Mouse (Mus musculus) thymus, adult 2 months (tissue): ENCODE data around the gene Bbs1. TPM values are rescaled to one million over a fixed set of nuclear protein-coding genes. Genes with fewer than 3 reads are reported as not detected.

Experiments
- DNase-seq: peaks from one replicate; pipeline ENCODE4 v3.0.0; 2021
- H3K27ac ChIP-seq: fragments of 200-500 bp; 2 replicates; pipeline ENCODE4 v1.5.1; 2012; ENCODE audit warnings: low read length, control low read depth; ENCODE audit not compliant: control insufficient read depth, insufficient read depth
- H3K27me3 ChIP-seq: fragments of 200-500 bp; 2 replicates; pipeline ENCODE4 v1.6.1; 2012; ENCODE audit warnings: mild to moderate bottlenecking, low read length, moderate library complexity, mixed read lengths; ENCODE audit not compliant: control insufficient read depth, insufficient read depth
- H3K36me3 ChIP-seq: fragments of 200-500 bp; 2 replicates; pipeline ENCODE4 v1.6.1; 2012; ENCODE audit warnings: mild to moderate bottlenecking, low read length, moderate library complexity; ENCODE audit not compliant: control insufficient read depth, insufficient read depth
- H3K4me1 ChIP-seq: fragments of 200-500 bp; replicated peaks from 2 replicates; pipeline ENCODE4 v1.6.1; 2012; ENCODE audit warnings: low read length; ENCODE audit not compliant: control insufficient read depth, insufficient read depth
- H3K4me3 ChIP-seq: fragments of 200-500 bp; 2 replicates; pipeline ENCODE4 v1.5.1; 2012; ENCODE audit warnings: mild to moderate bottlenecking, low read length, control low read depth, moderate library complexity; ENCODE audit not compliant: control insufficient read depth, insufficient read depth
- CTCF ChIP-seq: fragments of 200-500 bp; IDR thresholded peaks from 2 replicates; pipeline ENCODE4 v1.5.1; 2012; ENCODE audit warnings: mild to moderate bottlenecking, control low read depth, low read length, moderate library complexity, borderline replicate concordance; ENCODE audit not compliant: control insufficient read depth, poor library complexity, insufficient read depth; ENCODE audit errors: extremely low read depth
- POLR2A ChIP-seq: fragments of 200-500 bp; IDR thresholded peaks from 2 replicates; pipeline ENCODE4 v1.6.1; 2012; ENCODE audit warnings: mild to moderate bottlenecking, low read length, control low read depth, moderate library complexity; ENCODE audit not compliant: control insufficient read depth, poor library complexity, insufficient read depth; ENCODE audit errors: extremely low read depth
- WGBS: fragments of 180-500 bp; shearing (Covaris S2); methylation state at CpG from one replicate; pipeline ENCODE4 v1.1.7; 2018; 5-methylcytosine and 5-hydroxymethylcytosine counted together
- polyA plus RNA-seq: library from polyadenylated mRNA; depleted of rRNA; stranded (reverse); fragments of >200 nt; gene quantifications from 2 replicates; pipeline ENCODE4 v1.2.3, GENCODE M21; 2012

Bbs1 gene
- polyA plus RNA-seq, 1 experiment: 2.8 TPM

DNA sequence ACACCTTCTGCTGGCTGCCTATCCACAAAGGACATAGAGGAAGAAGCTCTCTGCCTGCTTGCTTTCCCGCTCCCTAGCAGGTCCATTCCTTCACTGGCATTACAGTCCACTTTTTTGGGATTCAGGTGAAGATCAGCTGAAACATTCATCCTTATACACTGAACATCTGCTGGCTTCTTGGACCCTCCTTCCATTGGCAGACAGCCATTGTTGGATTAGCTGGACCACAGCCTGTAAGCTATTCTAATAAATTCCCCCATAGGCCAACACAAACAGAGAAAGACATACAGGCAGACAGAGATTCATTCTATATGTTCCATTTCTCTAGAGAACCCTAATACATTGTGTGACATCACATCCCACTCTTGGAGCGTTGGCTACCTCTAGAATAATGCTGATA, 30.5 kb upstream of the Bbs1 start:
- Histone ChIP-seq H3K36me3 (no peaks in the 10 kb centered on the region), H3K4me1 (no peaks in the 10 kb centered on the region)

DNA sequence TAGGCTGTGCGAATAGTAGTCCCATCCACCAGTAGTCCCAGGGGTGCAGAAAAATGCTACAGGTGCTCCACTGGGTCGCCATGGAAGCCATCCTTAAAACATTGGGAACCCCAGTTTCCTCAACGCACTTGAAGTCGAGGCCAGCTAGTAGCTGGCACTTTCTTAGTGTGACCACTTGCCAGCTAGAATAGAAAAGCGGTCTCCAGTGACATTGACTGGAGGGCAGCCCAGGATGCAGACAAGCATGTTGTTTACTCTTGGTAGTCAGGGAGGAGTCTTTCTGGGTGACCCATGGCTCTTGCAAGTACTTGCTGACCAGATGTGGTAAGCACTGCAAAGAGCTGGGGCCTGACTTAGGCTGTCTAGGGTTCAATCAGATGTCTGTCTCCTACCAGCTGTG, 22.4 kb upstream of the Bbs1 start:
- DNase-seq: no peak
- Histone ChIP-seq H3K4me3 (no peak overlapping the region), H3K36me3 (peaks cover 6% of the 10 kb centered on the region; the same call in 1 of the 2 replicates)

More for the DNA sequence above, 30.5 kb upstream of the Bbs1 start:
- no peak for DNase-seq
- Histone ChIP-seq H3K27me3 (no peaks in the 10 kb centered on the region; the same call in 1 of the 2 replicates), H3K27ac (no peak overlapping the region), H3K4me3 (no peak overlapping the region)
- TF ChIP-seq CTCF (no peak), POLR2A (no peak)
- WGBS: 87% methylated on average over 2 of the region's 2 CpGs

DNA sequence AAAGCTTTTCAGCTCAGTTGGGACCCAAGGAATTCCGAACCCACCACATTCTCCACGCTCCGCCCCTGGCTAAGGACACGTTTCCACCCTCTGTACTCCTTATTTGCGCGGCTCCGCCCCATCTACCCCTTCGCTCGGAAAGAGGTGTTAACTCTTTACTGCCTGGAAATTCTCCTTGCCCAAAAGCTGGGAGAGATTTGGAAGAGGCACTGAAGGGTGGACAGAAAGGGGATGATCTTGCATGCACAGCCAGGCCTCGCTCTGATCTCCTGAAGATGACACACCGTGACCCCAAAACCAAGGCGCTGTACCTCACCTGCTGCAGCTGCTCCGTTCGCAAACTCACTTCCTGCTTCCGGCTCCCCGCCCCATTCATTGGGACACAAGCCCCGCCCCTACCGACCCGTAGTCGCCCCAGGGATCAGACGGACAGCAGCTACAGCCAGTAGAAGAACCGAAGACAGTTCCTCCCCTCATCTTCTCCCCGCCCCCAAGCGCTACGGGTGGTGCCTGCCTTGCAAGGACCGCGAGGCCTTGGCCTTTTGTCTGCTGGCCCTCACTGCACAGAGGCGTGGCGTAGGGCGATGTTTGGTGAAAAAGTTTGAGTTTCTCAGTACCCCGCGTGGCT, 21.6 kb upstream of the Bbs1 start, which contains the start of gene Dpp3:
Dpp3 (minus strand) TSS at position 384 of the 628 bp plus-strand sequence.
- H3K36me3 ChIP-seq: peaks cover 14% of the 10 kb centered on the region
- peaks cover 12% of the 10 kb centered on the region for H3K4me1 ChIP-seq
- peak; percentile 100 for DNase-seq
- peak; percentile 59; the same call in 1 of the 2 replicates for TF ChIP-seq CTCF
- TF ChIP-seq POLR2A: peak; percentile 85
- H3K27ac ChIP-seq: peak within 1 kb of the TSS; percentile 14; the same call in 1 of the 2 replicates
- peak within 1 kb of the TSS; percentile 80 for H3K4me3 ChIP-seq
- under 1% methylated on average over 32 of the region's 32 CpGs for WGBS
- H3K27me3 ChIP-seq: no peaks in the 10 kb centered on the region

More for the DNA sequence above, 22.4 kb upstream of the Bbs1 start:
- WGBS: 85% methylated on average over 5 of the region's 5 CpGs
- Histone ChIP-seq H3K27ac (no peak overlapping the region), H3K4me1 (peaks cover 12% of the 10 kb centered on the region), H3K27me3 (no peaks in the 10 kb centered on the region)
- TF ChIP-seq POLR2A (no peak), CTCF (no peak)

DNA sequence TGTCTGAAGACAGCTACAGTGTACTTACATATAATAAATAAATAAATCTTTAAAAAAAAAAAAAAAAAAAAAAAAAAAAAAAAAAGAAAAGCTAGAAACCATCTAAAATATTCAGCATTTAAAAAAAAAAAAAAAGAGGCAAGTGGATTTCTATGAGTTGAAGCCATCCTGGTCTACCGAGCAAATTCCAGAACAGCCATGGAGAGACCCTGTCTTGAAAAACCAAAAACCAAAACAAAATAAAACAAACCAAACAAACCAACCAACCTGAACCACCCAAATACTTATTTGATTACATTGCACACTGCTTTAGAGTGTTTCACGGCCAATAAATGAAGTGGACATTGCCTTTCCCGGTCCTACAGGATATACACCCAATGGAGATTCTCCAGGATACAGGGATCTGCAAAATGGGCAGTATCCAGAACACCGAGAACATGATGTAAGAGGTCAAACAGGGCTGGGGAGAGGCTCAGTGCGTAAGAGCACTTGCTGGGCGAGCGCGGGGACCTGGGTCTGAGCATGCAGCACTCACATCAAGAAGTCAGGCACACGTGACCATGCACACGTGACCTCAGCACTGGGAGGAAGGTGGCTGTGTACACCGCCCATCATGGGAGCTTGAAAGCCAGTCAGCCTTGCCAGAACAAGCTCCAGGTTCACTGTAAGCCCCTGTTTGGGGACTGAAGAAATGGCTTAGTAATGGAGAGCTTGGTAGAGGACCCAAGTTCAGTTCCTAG, 18.9 kb upstream of the Bbs1 start:
- Histone ChIP-seq H3K4me3 (no peak overlapping the region), H3K4me1 (peaks cover 12% of the 10 kb centered on the region), H3K36me3 (peaks cover 40% of the 10 kb centered on the region), H3K27ac (no peak overlapping the region), H3K27me3 (no peaks in the 10 kb centered on the region)
- WGBS: 98% methylated on average over 11 of the region's 11 CpGs
- no peak for DNase-seq
- no peak for TF ChIP-seq POLR2A

DNA sequence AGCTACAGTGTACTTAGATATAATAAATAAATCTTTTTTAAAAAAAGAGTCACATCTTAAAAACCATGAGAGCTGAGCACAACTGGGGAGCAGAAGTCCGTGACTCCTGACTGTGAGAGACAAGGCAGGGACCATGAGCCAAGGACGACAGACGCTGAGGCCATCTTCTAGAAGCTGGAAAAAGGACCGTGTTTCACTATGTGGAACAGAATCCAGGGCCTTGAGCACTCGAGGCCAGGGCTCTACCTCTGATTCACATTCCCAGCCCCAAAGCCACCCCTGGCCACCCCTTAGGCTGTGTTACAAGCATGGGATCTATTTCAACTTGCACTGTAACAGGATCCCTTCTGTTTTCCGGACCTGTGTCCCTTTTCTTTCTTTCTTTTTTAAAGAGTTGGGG, 13.2 kb upstream of the Bbs1 start:
- DNase-seq: no peak
- H3K27ac ChIP-seq: no peak overlapping the region
- peaks cover 86% of the 10 kb centered on the region for H3K36me3 ChIP-seq
- H3K4me1 ChIP-seq: no peaks in the 10 kb centered on the region
- TF ChIP-seq POLR2A (no peak), CTCF (no peak)
- H3K27me3 ChIP-seq: no peaks in the 10 kb centered on the region
- 94% methylated on average over 6 of the region's 6 CpGs for WGBS
- H3K4me3 ChIP-seq: no peak overlapping the region

DNA sequence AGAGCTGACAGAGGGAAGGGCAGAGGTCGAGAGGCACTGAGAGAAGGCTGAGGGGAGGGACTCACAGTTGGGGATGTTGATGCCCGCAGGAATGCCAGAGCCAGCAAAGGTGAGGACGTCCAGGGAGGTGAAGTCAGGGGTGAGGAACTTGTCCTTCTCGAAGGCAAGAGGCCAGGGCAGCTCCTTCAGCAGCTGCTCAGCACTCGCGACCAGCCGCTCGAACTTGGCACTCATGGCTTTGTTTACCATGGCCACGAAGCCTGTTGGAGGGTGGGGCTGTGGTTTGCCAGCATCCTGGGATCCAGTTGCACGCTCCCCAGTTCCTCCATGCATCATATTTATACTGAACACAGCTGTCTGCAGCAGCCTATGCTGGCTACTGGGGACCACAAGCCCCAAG, 10.4 kb upstream of the Bbs1 start:
- no peaks in the 10 kb centered on the region for H3K4me1 ChIP-seq
- no peak overlapping the region for H3K4me3 ChIP-seq
- H3K27me3 ChIP-seq: no peaks in the 10 kb centered on the region
- TF ChIP-seq POLR2A: no peak
- no peak for TF ChIP-seq CTCF
- DNase-seq: no peak
- no peak overlapping the region for H3K27ac ChIP-seq
- peaks cover 86% of the 10 kb centered on the region for H3K36me3 ChIP-seq
- WGBS: 79% methylated on average over 10 of the region's 10 CpGs
